Mouse (Mus musculus) cortical plate, adult 2 months (tissue): ENCODE results near the gene Phldb3.

ENCODE experiments used
- CTCF ChIP-seq: fragments of 200-500 bp; IDR thresholded peaks from 2 replicates; pipeline ENCODE4 v1.5.1; 2011; ENCODE audit warnings: mild to moderate bottlenecking, control low read depth, low read length; ENCODE audit not compliant: insufficient read depth; ENCODE audit errors: extremely low read depth
- POLR2A ChIP-seq: fragments of 200-500 bp; IDR thresholded peaks from 2 replicates; pipeline ENCODE4 v1.6.1; 2011; ENCODE audit warnings: mild to moderate bottlenecking, low read length, control low read depth; ENCODE audit not compliant: insufficient read depth; ENCODE audit errors: extremely low read depth

DNA sequence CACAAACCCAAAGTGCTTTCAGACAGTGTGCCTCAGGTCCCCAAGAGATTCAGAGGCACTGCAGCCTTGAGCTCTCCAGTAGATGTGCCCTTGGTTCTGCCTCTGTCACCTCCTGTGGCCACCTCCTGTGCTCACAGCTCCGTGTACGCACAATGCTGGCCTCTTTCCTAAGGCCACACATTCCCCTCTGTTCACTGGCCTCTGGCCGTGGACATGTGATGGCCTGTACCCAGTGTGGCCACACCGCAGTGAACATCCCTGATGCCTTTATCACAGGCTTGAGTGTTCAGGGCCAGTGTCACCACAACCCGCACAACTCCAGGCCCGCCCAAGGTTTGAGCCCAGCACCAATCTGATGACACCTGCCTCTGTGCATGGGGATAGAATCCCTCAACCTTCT, 25.7 kb upstream of the Phldb3 start:
- TF ChIP-seq POLR2A, result no peak
- TF ChIP-seq CTCF, result no peak
